13 mouse cellular contexts compared by ENCODE assay signal in genomic region chr8:57584416-57585127, GRCm38 (mm10).
A peak's percentile ranks its signal among the peaks of the same experiment; 100 is the strongest.
DNase-seq lines count a peak whose midpoint lies in the region; ATAC-seq and TF ChIP-seq lines count a peak whose summit lies in the region.
"Had no signal": no experiment of that assay in that cellular context is flagged by ENCODE, and none has a peak within 500 bp of the region (broad histone marks: within the 10 kb centered on the region; RNA-seq: fewer than 3 reads in every experiment).

No protein-coding gene starts in this region.

- no peak for TF ChIP-seq POLR2A in thymus, adult 2 months (IDR thresholded peaks at IDR 0.05; ENCODE audit: control insufficient read depth, extremely low read depth, insufficient read depth, low read length, poor library complexity)

- H3K4me1 ChIP-seq in neural tube, embryonic 13.5 days (replicated peaks): 0 out of 2 replicates have a peak, but pooled peaks cover 14% of the 10 kb centered on the region
- peaks cover 5% of the 10 kb centered on the region; the same call in 1 of the 2 replicates for H3K4me1 ChIP-seq in forebrain, postnatal 0 days (ENCODE audit: insufficient read depth)
- H3K4me1 ChIP-seq in thymus, adult 2 months (replicated peaks; ENCODE audit: control insufficient read depth, insufficient read depth, low read length): peaks cover 20% of the 10 kb centered on the region

- no peak for TF ChIP-seq CTCF in forebrain, postnatal 0 days (IDR thresholded peaks at IDR 0.05; ENCODE audit: low read depth)
- TF ChIP-seq CTCF in thymus, adult 2 months (IDR thresholded peaks at IDR 0.05; ENCODE audit: borderline replicate concordance, control insufficient read depth, extremely low read depth, insufficient read depth, low read length, poor library complexity): no peak

- no peak overlapping the region for H3K27ac ChIP-seq in neural tube, embryonic 13.5 days (replicated peaks)
- no peak overlapping the region for H3K27ac ChIP-seq in forebrain, postnatal 0 days (ENCODE audit: low read depth, low read length)
- no peak overlapping the region for H3K27ac ChIP-seq in thymus, adult 2 months (ENCODE audit: control insufficient read depth, insufficient read depth, low read length)
- H3K27ac ChIP-seq: liver, embryonic 13.5 days had no signal

- peak; percentile 19; the same call in 1 of the 2 replicates for ATAC-seq in neural tube, embryonic 13.5 days (ENCODE audit: low read depth)
- ATAC-seq in forebrain, postnatal 0 days: peak; percentile 37
- ATAC-seq: activated CD4-positive, CD25-positive, alpha-beta regulatory T cell, adult 4 months had no signal

- no peaks in the 10 kb centered on the region for H3K9me3 ChIP-seq in neural tube, embryonic 13.5 days
- H3K9me3 ChIP-seq in forebrain, postnatal 0 days (ENCODE audit: low read length): no peaks in the 10 kb centered on the region
- H3K9me3 ChIP-seq: liver, embryonic 13.5 days had no signal

- no peaks in the 10 kb centered on the region for H3K36me3 ChIP-seq in neural tube, embryonic 13.5 days
- no peaks in the 10 kb centered on the region for H3K36me3 ChIP-seq in forebrain, postnatal 0 days (ENCODE audit: insufficient read depth)
- no peaks in the 10 kb centered on the region; the same call in 1 of the 2 replicates for H3K36me3 ChIP-seq in thymus, adult 2 months (ENCODE audit: control insufficient read depth, insufficient read depth, low read length)
- H3K36me3 ChIP-seq: liver, embryonic 13.5 days had no signal

- no peak overlapping the region for H3K9ac ChIP-seq in neural tube, embryonic 13.5 days
- no peak overlapping the region for H3K9ac ChIP-seq in forebrain, postnatal 0 days
- H3K9ac ChIP-seq: liver, embryonic 13.5 days had no signal

- no peak overlapping the region for H3K4me3 ChIP-seq in neural tube, embryonic 13.5 days
- no peak overlapping the region for H3K4me3 ChIP-seq in forebrain, postnatal 0 days (ENCODE audit: low read depth, low read length)
- H3K4me3 ChIP-seq in thymus, adult 2 months (ENCODE audit: control insufficient read depth, insufficient read depth, low read length): no peak overlapping the region
- H3K4me3 ChIP-seq: liver, embryonic 13.5 days had no signal

- DNase-seq in neural tube, embryonic 10.5 days (ENCODE audit: extremely low spot score, low spot score): no peak
- peak; percentile 96 for DNase-seq in cerebellum, adult 9-10 months
- DNase-seq in forebrain, postnatal 0 days: peak; percentile 46
- DNase-seq in urinary bladder, postnatal 10 days (ENCODE audit: low spot score): no peak
- DNase-seq in testis, postnatal 14 days (ENCODE audit: low spot score): no peak
- no peak for DNase-seq in thymus, adult 2 months
- DNase-seq: heart, adult 11 months; heart, postnatal 14 days; liver, embryonic 13.5 days; lung, postnatal 36 days; thymus, postnatal 4 days had no signal

- H3K4me2 ChIP-seq in neural tube, embryonic 13.5 days: no peak overlapping the region
- H3K4me2 ChIP-seq in forebrain, postnatal 0 days (ENCODE audit: low read depth): no peak overlapping the region
- H3K4me2 ChIP-seq: liver, embryonic 13.5 days had no signal

- H3K27me3 ChIP-seq in neural tube, embryonic 13.5 days: no peaks in the 10 kb centered on the region
- no peaks in the 10 kb centered on the region for H3K27me3 ChIP-seq in forebrain, postnatal 0 days (ENCODE audit: insufficient read depth, low read length)
- H3K27me3 ChIP-seq in thymus, adult 2 months (ENCODE audit: control insufficient read depth, insufficient read depth, low read length): no peaks in the 10 kb centered on the region
- H3K27me3 ChIP-seq: liver, embryonic 13.5 days had no signal

- WGBS in neural tube, embryonic 13.5 days: 55% methylated on average over 8 of the region's 8 CpGs
- 37% methylated on average over 8 of the region's 8 CpGs for WGBS in forebrain, postnatal 0 days
- WGBS in thymus, adult 2 months: 90% methylated on average over 8 of the region's 8 CpGs

Comparison
In these comparisons a context has a peak if more than half of its experiments do, and no peak if none do; other contexts are left out.
1. DNase-seq: peak in cerebellum, adult 9-10 months (single experiment) and forebrain, postnatal 0 days (single experiment); none in neural tube, embryonic 10.5 days (single experiment), urinary bladder, postnatal 10 days (single experiment), testis, postnatal 14 days (single experiment) and thymus, adult 2 months (single experiment).